Mouse (Mus musculus) activated CD4-positive, CD25-positive, alpha-beta regulatory T cell, adult 4 months (primary cell): ENCODE results near the gene Nrf1. TPM values are rescaled to one million over a fixed set of nuclear protein-coding genes. Genes with fewer than 3 reads are reported as not detected.

ENCODE experiments used
- ATAC-seq: one replicate; pipeline ENCODE4 v1.8.0; 2017
- polyA plus RNA-seq, 2 experiments: library from polyadenylated mRNA; unstranded; fragments of 100-300 nt; shearing (Covaris generic); gene quantifications; one replicate each; pipeline ENCODE4 v1.2.1; 2017

The Nrf1 gene
- polyA plus RNA-seq, 2 experiments from 2014 or later, result 72.8 to 78.3 TPM

GRCm38 (mm10) chr6:30176496-30176895, 128.7 kb downstream of the Nrf1 start:
- no peak for ATAC-seq

GRCm38 (mm10) chr6:30177305-30177704, 129.5 kb downstream of the Nrf1 start:
- ATAC-seq, result no peak

- no peak for ATAC-seq
Observed at GRCm38 (mm10) chr6:30178023-30178639, 130.3 kb downstream of the Nrf1 start.

GRCm38 (mm10) chr6:30179046-30179445, 131.3 kb downstream of the Nrf1 start:
- no peak for ATAC-seq

GRCm38 (mm10) chr6:30180321-30180720, 132.5 kb downstream of the Nrf1 start:
- ATAC-seq, result no peak

- ATAC-seq, result no peak
Observed at GRCm38 (mm10) chr6:30182038-30182437, 134.2 kb downstream of the Nrf1 start.

GRCm38 (mm10) chr6:30183624-30184023, 135.8 kb downstream of the Nrf1 start:
- no peak for ATAC-seq

GRCm38 (mm10) chr6:30195656-30196055, 147.9 kb downstream of the Nrf1 start:
- ATAC-seq, result no peak

GRCm38 (mm10) chr6:30196143-30196542, 148.4 kb downstream of the Nrf1 start:
- ATAC-seq, result no peak

Other genes starting within 250 kb of the Nrf1 start
- gene Strip2, start 131.0 kb upstream of the Nrf1 start, polyA plus RNA-seq, result not detected